Mouse (Mus musculus) midbrain, embryonic 15.5 days (tissue): Measurements from ENCODE around the gene Nkx1-2. TPM values are rescaled to one million over a fixed set of nuclear protein-coding genes. Genes with fewer than 3 reads are reported as not detected.
A peak's percentile ranks its signal among the peaks of the same experiment; 100 is the strongest.

Experiments used
- ATAC-seq: fragments of 200-750 bp; cut with Nextera tagmentation; replicated peaks from 2 replicates; pipeline ENCODE4 v1.8.0; 2017; ENCODE audit warnings: moderate TSS enrichment
- H3K27ac ChIP-seq: fragments of 300-500 bp; sonication (generic); 2 replicates; pipeline ENCODE4 v1.5.1; 2015; ENCODE audit warnings: mild to moderate bottlenecking, inconsistent platforms
- H3K27me3 ChIP-seq: fragments of 300-500 bp; sonication (generic); replicated peaks from 2 replicates; pipeline ENCODE4 v1.6.1; 2015; ENCODE audit warnings: inconsistent platforms
- H3K36me3 ChIP-seq: fragments of 300-500 bp; sonication (generic); replicated peaks from 2 replicates; pipeline ENCODE4 v1.6.1; 2015; ENCODE audit warnings: inconsistent platforms
- H3K4me1 ChIP-seq: fragments of 300-500 bp; sonication (generic); 2 replicates; pipeline ENCODE4 v1.6.1; 2015; ENCODE audit warnings: inconsistent platforms
- H3K4me2 ChIP-seq: fragments of 300-500 bp; sonication (generic); 2 replicates; pipeline ENCODE4 v1.6.1; 2015; ENCODE audit warnings: inconsistent platforms, mild to moderate bottlenecking, moderate library complexity
- H3K4me3 ChIP-seq: fragments of 300-500 bp; sonication (generic); 2 replicates; pipeline ENCODE4 v1.5.1; 2015; ENCODE audit warnings: mild to moderate bottlenecking, inconsistent platforms
- H3K9ac ChIP-seq: fragments of 300-500 bp; sonication (generic); 2 replicates; pipeline ENCODE4 v1.6.1; 2015; ENCODE audit warnings: mild to moderate bottlenecking, inconsistent platforms
- H3K9me3 ChIP-seq: fragments of 300-500 bp; sonication (generic); 2 replicates; pipeline ENCODE4 v1.6.1; 2016; ENCODE audit warnings: inconsistent platforms
- WGBS: fragments of 180-500 bp; shearing (Covaris S2); methylation state at CpG from one replicate; pipeline ENCODE4 v1.1.7; 2015; ENCODE audit warnings: mixed read lengths; 5-methylcytosine and 5-hydroxymethylcytosine counted together
- polyA plus RNA-seq: library from polyadenylated mRNA; unstranded; fragments of >200 nt; fragmentation: Nextera tagmentation; extraction: Ambion mirVana; gene quantifications from 2 replicates; pipeline ENCODE4 v1.2.1, GENCODE M21; 2015

The Nkx1-2 gene
- polyA plus RNA-seq: 0.70 and 1.2 TPM in 2 replicates

DNA sequence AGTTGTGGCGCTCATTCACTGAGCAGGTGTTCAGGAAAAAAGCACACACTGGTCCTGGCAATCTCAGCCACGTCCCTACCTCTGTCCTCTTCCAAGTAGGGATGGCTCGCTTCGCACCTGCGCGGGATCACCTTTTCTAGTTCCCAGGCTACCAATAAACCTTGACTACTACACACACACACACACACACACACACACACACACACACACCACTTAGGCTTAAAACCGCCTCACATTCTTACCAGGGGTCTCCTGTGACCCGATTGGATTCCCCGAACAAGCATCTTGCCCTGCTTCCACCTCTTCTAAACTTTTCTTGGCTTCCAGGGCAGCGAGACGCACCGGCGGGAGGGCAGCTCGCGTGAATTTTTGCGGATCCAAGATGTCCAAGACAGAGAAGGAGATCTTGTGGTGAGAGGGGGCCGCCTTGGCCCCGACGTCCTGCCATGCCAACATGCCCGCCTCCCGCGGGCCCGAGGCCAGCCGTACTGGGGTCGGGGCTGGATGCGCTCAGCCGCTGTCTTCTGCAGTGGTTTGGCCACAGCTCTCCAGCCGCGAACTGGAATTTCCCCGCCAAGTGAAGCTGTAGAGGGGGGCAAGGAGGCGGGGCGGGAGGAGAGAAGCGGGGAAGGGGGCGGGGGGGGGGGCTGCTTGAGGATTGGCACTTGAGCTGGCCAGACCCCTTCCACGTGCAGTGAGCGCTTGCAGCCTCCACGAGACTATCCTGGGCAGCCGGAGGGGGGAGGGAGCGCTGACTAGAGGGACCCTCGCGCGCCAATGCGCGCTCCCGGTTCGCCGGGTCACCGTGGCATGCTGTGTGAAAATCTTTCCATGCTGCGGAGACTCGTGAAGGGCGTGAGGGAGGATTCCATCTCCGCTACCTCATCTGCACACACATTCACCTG is at the start of gene Nkx1-2:
Nkx1-2 (minus strand) TSS at position 567 of the 905 bp plus-strand sequence.
- WGBS: 0% methylated on average over 49 of the region's 52 CpGs
- Histone ChIP-seq H3K36me3 (no peaks in the 10 kb centered on the region), H3K27ac (no peak within 1 kb of the TSS), H3K9ac (no peak within 1 kb of the TSS), H3K27me3 (peaks cover 75% of the 10 kb centered on the region), H3K9me3 (no peaks in the 10 kb centered on the region), H3K4me3 (peak within 1 kb of the TSS; percentile 37), H3K4me2 (peak within 1 kb of the TSS; percentile 81), H3K4me1 (peaks cover 39% of the 10 kb centered on the region)
- no peak for ATAC-seq

DNA sequence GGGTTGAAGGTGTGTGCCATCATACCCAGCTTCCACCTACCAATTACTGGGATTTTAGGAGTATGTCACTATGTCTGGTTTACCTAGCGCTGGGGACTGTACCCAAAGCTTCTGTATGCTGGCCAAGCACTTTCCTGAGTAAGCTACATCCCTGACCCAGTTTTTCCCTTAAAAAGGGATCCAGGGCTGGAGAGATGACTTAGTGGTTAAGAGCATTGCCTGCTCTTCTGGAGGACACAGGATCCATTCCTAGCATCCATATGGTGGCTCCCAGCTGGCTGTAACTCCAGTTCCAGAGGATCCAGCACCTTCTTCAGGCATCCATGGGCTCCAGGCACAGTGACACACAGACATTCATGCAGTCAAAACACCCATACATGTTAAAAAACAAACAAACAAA is 47.1 kb upstream of the Nkx1-2 start:
- H3K4me1 ChIP-seq: no peaks in the 10 kb centered on the region
- H3K9me3 ChIP-seq: no peaks in the 10 kb centered on the region
- 90% methylated on average over 1 of the region's 1 CpGs for WGBS
- H3K9ac ChIP-seq: no peak overlapping the region
- H3K4me3 ChIP-seq: no peak overlapping the region
- ATAC-seq: no peak
- no peak overlapping the region for H3K27ac ChIP-seq
- no peaks in the 10 kb centered on the region for H3K36me3 ChIP-seq
- no peak overlapping the region for H3K4me2 ChIP-seq
- no peaks in the 10 kb centered on the region for H3K27me3 ChIP-seq

DNA sequence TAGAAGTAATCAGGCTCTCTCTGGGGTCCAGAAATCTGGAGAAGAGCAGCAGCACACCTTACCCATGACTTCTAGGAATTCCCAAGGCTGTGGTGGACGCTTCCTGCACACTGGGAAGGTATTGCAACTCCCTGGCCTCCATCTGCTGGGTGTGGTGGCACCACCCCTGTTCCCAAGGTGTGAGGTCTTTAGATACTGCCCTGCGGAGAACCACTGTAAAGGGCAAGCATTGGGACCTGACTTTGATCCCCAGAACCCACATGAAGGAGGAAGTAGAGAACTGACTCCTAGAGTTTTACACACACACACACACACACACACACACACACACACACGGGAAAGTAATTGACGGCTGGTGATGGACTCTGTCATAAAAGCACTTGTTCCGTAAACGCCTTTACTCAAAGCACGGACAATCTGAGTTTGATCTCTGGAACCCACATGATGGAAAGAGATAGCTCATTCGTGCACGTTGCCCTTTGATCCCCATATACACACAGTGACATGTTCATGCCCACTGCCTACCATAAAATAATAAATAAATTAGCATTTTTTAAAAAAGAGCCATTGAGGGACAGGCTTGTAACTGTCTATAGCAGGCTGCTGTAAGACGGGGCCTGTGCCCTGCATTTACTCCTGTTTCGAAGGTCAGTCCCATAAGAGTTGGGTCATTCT is 45.3 kb upstream of the Nkx1-2 start:
- Histone ChIP-seq H3K4me3 (no peak overlapping the region), H3K36me3 (no peaks in the 10 kb centered on the region), H3K9ac (no peak overlapping the region), H3K4me1 (peaks cover 6% of the 10 kb centered on the region; the same call in 1 of the 2 replicates), H3K9me3 (no peaks in the 10 kb centered on the region), H3K27me3 (no peaks in the 10 kb centered on the region), H3K27ac (no peak overlapping the region), H3K4me2 (no peak overlapping the region)
- WGBS: 88% methylated on average over 11 of the region's 11 CpGs
- ATAC-seq: no peak

DNA sequence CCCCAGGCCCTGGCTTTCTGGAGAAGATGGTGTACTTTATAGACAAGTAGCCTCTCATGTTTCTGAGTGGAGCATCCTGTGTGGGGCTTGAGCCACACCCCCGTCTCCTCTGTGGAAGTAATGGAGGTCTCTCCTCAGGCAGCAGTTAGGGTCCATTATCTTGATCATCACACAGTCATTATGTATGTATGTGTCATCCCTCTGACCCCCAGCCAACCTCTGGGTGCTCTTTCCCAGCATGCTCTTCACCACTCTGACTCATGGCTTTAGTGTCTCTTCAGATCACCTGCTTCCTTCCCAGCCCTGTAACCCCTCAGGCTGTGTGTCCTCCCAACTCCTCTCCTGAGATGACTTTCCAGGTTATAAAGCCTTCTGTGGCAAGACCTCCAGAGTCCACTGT is 42.2 kb upstream of the Nkx1-2 start:
- 91% methylated on average over 1 of the region's 1 CpGs for WGBS
- ATAC-seq: no peak
- H3K36me3 ChIP-seq: no peaks in the 10 kb centered on the region
- H3K4me2 ChIP-seq: no peak overlapping the region
- no peaks in the 10 kb centered on the region for H3K27me3 ChIP-seq
- no peaks in the 10 kb centered on the region for H3K9me3 ChIP-seq
- H3K27ac ChIP-seq: no peak overlapping the region
- H3K4me3 ChIP-seq: no peak overlapping the region
- no peak overlapping the region for H3K9ac ChIP-seq
- peaks cover 9% of the 10 kb centered on the region; the same call in 1 of the 2 replicates for H3K4me1 ChIP-seq

DNA sequence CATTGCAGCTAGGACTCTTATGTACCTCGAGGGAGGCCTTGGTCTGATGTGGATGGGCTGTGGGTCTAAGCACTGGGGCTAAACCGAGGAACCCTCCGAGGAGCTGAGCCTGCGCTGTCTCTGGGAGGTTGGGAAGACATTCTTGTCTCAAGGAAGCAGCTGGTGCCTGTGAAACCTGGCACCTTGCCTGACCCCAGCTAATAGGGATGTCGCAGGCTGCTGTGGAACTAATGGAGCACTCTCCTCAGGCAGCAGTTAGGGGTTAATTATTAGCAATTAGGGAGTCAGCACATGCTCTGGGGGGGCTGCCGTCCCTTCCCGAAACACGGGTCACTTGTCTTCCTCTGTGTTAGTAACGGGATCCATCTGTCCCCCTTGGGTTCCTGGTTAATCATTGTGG is 41.5 kb upstream of the Nkx1-2 start:
- Histone ChIP-seq H3K4me1 (peaks cover 9% of the 10 kb centered on the region; the same call in 1 of the 2 replicates), H3K9ac (no peak overlapping the region), H3K27ac (no peak overlapping the region), H3K27me3 (no peaks in the 10 kb centered on the region), H3K4me2 (no peak overlapping the region), H3K4me3 (no peak overlapping the region), H3K9me3 (no peaks in the 10 kb centered on the region), H3K36me3 (no peaks in the 10 kb centered on the region)
- no peak for ATAC-seq
- WGBS: 44% methylated on average over 9 of the region's 9 CpGs

DNA sequence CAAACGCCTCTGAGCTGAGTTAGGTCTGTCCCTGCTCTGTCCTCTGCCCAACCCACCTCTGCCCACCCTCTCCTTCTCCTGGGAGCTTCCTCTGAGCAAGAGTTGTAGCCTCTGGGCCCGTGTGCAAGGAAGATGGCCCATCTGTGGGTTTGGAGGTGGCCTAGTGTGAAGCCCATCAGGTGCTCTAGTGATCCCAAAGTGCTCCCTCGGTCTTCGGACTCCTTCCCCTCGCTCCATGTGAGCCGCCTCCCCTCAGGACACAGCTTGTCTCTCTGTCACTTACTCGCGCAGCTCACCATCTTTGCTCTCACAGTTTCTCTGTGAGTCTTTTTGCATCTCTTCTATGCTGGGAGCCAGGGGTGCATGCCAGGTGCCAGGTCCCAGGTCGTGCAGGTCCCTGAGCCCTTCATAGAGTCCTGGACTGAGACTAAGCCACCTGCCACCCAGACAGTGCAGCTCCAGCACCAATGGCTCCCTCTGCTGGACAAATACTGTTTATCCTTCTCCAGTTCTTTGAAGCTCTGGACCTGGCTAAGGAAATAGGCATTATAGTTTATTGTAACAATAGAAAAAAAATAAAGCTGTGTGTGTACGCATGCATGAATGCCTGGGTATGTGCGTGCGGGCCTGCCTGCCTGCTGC is 39.1 kb upstream of the Nkx1-2 start:
- Histone ChIP-seq H3K9ac (no peak overlapping the region), H3K36me3 (no peaks in the 10 kb centered on the region), H3K4me2 (no peak overlapping the region), H3K9me3 (no peaks in the 10 kb centered on the region), H3K27ac (no peak overlapping the region), H3K27me3 (no peaks in the 10 kb centered on the region; the same call in 1 of the 2 replicates), H3K4me1 (peaks cover 9% of the 10 kb centered on the region; the same call in 1 of the 2 replicates), H3K4me3 (no peak overlapping the region)
- WGBS: 65% methylated on average over 12 of the region's 12 CpGs
- 0 out of 2 replicates have a peak, but pooled peaks have one; percentile 54 for ATAC-seq

DNA sequence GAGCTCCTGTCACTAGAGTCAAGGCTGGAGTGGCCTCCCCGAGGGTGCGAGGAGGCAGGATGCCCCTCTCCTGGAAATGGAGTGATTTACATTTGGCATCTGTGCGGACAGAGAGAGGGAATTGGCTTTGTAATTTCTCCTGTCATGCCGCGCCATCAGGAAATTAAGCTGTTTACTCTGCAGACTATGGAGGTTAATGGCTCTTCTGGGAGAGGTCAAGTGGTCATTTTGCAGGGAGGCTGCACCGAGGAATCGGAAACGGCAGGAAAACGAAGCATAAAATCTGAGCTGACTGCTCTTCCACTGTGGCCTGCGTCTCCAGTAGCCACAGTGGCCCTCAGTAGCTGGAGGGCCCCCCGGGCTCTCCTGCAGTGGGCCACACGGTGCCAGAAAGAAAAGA is 37.9 kb upstream of the Nkx1-2 start:
- Histone ChIP-seq H3K27ac (no peak overlapping the region), H3K27me3 (no peaks in the 10 kb centered on the region; the same call in 1 of the 2 replicates), H3K9ac (no peak overlapping the region), H3K9me3 (no peaks in the 10 kb centered on the region), H3K4me2 (no peak overlapping the region), H3K4me1 (peaks cover 9% of the 10 kb centered on the region; the same call in 1 of the 2 replicates), H3K4me3 (no peak overlapping the region), H3K36me3 (no peaks in the 10 kb centered on the region)
- ATAC-seq: no peak
- 26% methylated on average over 12 of the region's 12 CpGs for WGBS

DNA sequence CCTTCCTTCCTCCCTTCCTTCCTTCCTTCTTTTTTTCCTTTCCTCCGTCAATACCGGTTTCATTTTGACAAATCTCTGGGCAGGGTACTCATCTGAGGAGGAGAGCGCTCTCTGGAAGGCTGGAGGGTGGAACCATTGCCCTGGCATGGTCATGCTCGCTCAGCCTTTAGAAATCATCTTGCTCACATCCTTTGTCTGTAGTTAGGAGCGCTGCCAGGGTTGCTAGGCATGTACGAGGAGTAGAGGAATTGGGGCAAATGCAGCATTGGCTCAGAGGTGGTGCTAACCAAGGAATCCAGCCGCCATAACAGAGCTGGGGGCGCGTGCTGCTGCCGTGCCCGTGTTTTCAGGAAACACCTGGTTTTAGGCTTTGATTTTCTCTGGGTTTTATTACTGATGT is 31.9 kb upstream of the Nkx1-2 start:
- H3K4me3 ChIP-seq: no peak overlapping the region
- no peak overlapping the region for H3K27ac ChIP-seq
- H3K36me3 ChIP-seq: no peaks in the 10 kb centered on the region
- no peak overlapping the region for H3K4me2 ChIP-seq
- no peaks in the 10 kb centered on the region for H3K9me3 ChIP-seq
- no peaks in the 10 kb centered on the region; the same call in 1 of the 2 replicates for H3K27me3 ChIP-seq
- H3K9ac ChIP-seq: no peak overlapping the region
- ATAC-seq: peak; percentile 42; the same call in 1 of the 2 replicates
- H3K4me1 ChIP-seq: no peaks in the 10 kb centered on the region
- WGBS: 56% methylated on average over 11 of the region's 11 CpGs

DNA sequence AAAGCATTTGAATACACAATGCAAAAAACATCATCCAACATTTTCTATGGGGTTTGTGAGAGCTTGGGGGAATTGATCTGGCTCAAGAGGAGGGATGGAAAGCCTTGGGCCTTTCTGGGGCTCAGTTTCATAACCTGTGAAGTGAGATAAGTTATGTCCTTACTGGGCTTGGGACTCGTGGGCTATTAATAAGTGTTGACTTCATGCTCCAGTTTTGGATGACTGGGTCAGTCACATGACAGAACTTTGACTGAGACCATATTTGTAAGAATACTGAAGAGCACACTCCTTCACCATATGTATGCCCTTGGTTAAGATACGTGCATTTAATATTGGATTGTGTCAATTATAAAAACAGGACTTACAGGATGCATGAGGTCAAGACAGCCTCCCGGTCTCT is 28.0 kb upstream of the Nkx1-2 start:
- Histone ChIP-seq H3K27me3 (no peaks in the 10 kb centered on the region), H3K27ac (no peak overlapping the region), H3K4me1 (no peaks in the 10 kb centered on the region), H3K4me2 (no peak overlapping the region), H3K4me3 (no peak overlapping the region), H3K9me3 (no peaks in the 10 kb centered on the region), H3K36me3 (no peaks in the 10 kb centered on the region), H3K9ac (no peak overlapping the region)
- ATAC-seq: no peak
- WGBS: 77% methylated on average over 3 of the region's 3 CpGs

DNA sequence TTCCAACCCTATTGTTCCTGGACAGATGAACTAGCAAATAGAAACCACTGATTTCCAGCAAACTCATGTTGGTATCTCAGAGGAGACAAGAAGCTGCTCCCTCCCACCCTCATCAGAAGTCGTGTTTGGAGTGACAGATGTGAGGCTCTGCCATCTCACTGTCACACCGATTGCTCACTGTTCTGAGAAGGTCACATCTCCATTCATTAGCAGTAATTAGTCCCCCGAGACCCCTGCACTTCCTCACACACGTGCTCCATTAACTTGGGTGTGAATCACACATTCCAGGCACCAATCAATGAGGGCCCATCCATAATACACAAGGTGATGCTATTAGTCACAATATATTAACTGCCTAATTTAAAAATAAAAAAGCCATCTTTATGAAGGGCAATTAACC is 26.7 kb upstream of the Nkx1-2 start:
- ATAC-seq: no peak
- Histone ChIP-seq H3K4me3 (no peak overlapping the region), H3K9ac (no peak overlapping the region), H3K9me3 (no peaks in the 10 kb centered on the region), H3K27ac (no peak overlapping the region), H3K4me2 (no peak overlapping the region), H3K27me3 (no peaks in the 10 kb centered on the region), H3K36me3 (no peaks in the 10 kb centered on the region), H3K4me1 (no peaks in the 10 kb centered on the region)
- 44% methylated on average over 4 of the region's 4 CpGs for WGBS

DNA sequence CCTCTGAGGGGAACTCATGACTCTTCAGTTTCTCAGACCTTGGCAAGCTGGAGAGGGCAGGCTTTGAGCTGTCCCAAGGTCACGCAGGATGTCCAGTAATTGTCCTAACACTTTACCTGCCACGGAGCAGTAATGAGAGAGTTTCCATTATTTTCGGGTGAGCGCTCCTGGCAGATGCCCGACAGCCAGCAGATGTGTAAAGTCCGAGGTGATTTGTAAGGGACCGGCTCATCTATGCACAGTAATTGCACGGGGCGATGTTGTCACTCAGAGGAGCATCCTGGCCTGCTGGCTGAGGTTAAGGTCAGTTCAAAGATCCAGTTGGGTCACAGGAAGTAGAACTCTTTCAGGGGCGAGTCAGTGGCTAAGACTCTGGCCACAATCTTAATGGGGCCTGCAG is 24.7 kb upstream of the Nkx1-2 start:
- no peaks in the 10 kb centered on the region for H3K4me1 ChIP-seq
- no peaks in the 10 kb centered on the region for H3K27me3 ChIP-seq
- no peak for ATAC-seq
- H3K27ac ChIP-seq: no peak overlapping the region
- whole genome bisulfite sequencing: 77% methylated on average over 10 of the region's 10 CpGs
- H3K4me3 ChIP-seq: no peak overlapping the region
- H3K36me3 ChIP-seq: no peaks in the 10 kb centered on the region
- H3K9ac ChIP-seq: no peak overlapping the region
- H3K4me2 ChIP-seq: no peak overlapping the region
- H3K9me3 ChIP-seq: no peaks in the 10 kb centered on the region
